Comparison of ENCODE assay signal across 8 mouse cellular contexts in genomic region chr12:5410391-5411115, GRCm38 (mm10). TPM values are rescaled to one million over a fixed set of nuclear protein-coding genes. Genes with fewer than 3 reads are reported as not detected.
DNase-seq lines count a peak whose midpoint lies in the region; ATAC-seq and TF ChIP-seq lines count a peak whose summit lies in the region.

No protein-coding gene starts in this region.

- no peaks in the 10 kb centered on the region for H3K27me3 ChIP-seq in hindbrain, postnatal 0 days (ENCODE audit: insufficient read depth, low read length)

- no peak overlapping the region for H3K9ac ChIP-seq in hindbrain, postnatal 0 days (replicated peaks; ENCODE audit: low read length)

- peak overlapping the region; percentile 44 for H3K4me2 ChIP-seq in hindbrain, postnatal 0 days (ENCODE audit: low read depth, low read length)

- intact Hi-C loops in gastrocnemius, postnatal 14 days (cut with DNase I; ENCODE audit: low total_unique reads): no loop called here

- H3K27ac ChIP-seq in hindbrain, postnatal 0 days: no peak overlapping the region

- peak; percentile 93 for DNase-seq in adrenal gland, postnatal 10 days
- peak; percentile 96 for DNase-seq in embryo, embryonic 10.5 days (ENCODE audit: low spot score)
- peak; percentile 86 for DNase-seq in gastrocnemius, postnatal 14 days
- DNase-seq in hindbrain, postnatal 0 days (ENCODE audit: low spot score): peak; percentile 98
- DNase-seq in left cerebral cortex, adult 11 months (ENCODE audit: low spot score): peak; percentile 82
- peak; percentile 77 for DNase-seq in lung, postnatal 25 days (ENCODE audit: low spot score)
- DNase-seq in right cerebral cortex, postnatal 14 days: peak; percentile 93

- H3K4me3 ChIP-seq in hindbrain, postnatal 0 days (ENCODE audit: low read length): no peak overlapping the region

- peak; percentile 93 for ATAC-seq in hindbrain, postnatal 0 days
- ATAC-seq in erythroid progenitor cell, adult 5-6 weeks (replicated peaks; ENCODE audit: low FRiP score, poor library complexity, severe bottlenecking): no peak

- H3K4me1 ChIP-seq in hindbrain, postnatal 0 days (ENCODE audit: insufficient read depth, low read length): peaks cover 11% of the 10 kb centered on the region

- no peaks in the 10 kb centered on the region for H3K9me3 ChIP-seq in hindbrain, postnatal 0 days (ENCODE audit: low read length)

- H3K36me3 ChIP-seq in hindbrain, postnatal 0 days (ENCODE audit: insufficient read depth, low read length): no peaks in the 10 kb centered on the region

- peak; percentile 97 for TF ChIP-seq CTCF in hindbrain, postnatal 0 days (IDR thresholded peaks at IDR 0.05; ENCODE audit: low read depth)

- 6% methylated on average over 16 of the region's 16 CpGs for WGBS in hindbrain, postnatal 0 days

RNA-seq across cellular contexts. Expression of gene Klhl29, which starts 35.1 kb away (rescaled TPM):
- total RNA-seq in adrenal gland, postnatal 10 days (2021): 1 to 10 TPM; 7.3 to 9.2 TPM
- total RNA-seq in gastrocnemius, postnatal 14 days (2021): 1 to 10 TPM; 3.5 to 3.9 TPM
- 11.2 and 16.7 TPM in 2 replicates for total RNA-seq in hindbrain, postnatal 0 days (2014; rRNA removed)
- polyA plus RNA-seq in hindbrain, postnatal 0 days (2015; fragmentation: Nextera tagmentation; extraction: Ambion mirVana): 2.8 and 3.0 TPM in 2 replicates
- not detected in 2 replicates for total RNA-seq in erythroid progenitor cell, adult 5-6 weeks (2015; ENCODE audit: low replicate concordance)
- total RNA-seq in erythroid progenitor cell, adult 5-6 weeks (2017; ENCODE audit: low replicate concordance): not detected in 2 replicates

Comparison
In these comparisons a context has a peak if more than half of its experiments do, and no peak if none do; other contexts are left out.
1. RNA of gene Klhl29, which starts 35.1 kb away (total RNA-seq): 11.2 to 16.7 TPM in hindbrain, postnatal 0 days, 7.3 to 9.2 TPM in adrenal gland, postnatal 10 days and 3.5 to 3.9 TPM in gastrocnemius, postnatal 14 days; not detected in erythroid progenitor cell, adult 5-6 weeks; every median in the first group is over 4 times any median in the second.
2. Peak in every context shown above with its lines, with median percentiles within 50 percentile points of each other: DNase-seq.